Mouse (Mus musculus): ENCODE data around the gene Stk32b. TPM values are rescaled to one million over a fixed set of nuclear protein-coding genes. Genes with fewer than 3 reads are reported as not detected.

The Stk32b gene
- polyA plus RNA-seq, 1 experiment = not detected

- TF ChIP-seq GATA1 (IDR thresholded peaks at IDR 0.05; ENCODE audit: low read length) = no peak
Observed at GRCm38 (mm10) chr5:37599566-37599965, 117.4 kb downstream of the Stk32b start.

GRCm38 (mm10) chr5:37598271-37598670 is 118.7 kb downstream of the Stk32b start:
- no peak for TF ChIP-seq GATA1 (IDR thresholded peaks at IDR 0.05; ENCODE audit: low read length)

GRCm38 (mm10) chr5:37592411-37592810 is 124.6 kb downstream of the Stk32b start:
- no peak for TF ChIP-seq GATA1 (IDR thresholded peaks at IDR 0.05; ENCODE audit: low read length)

GRCm38 (mm10) chr5:37587861-37588260 is 129.1 kb downstream of the Stk32b start:
- no peak for TF ChIP-seq GATA1 (IDR thresholded peaks at IDR 0.05; ENCODE audit: low read length)

- no peak for TF ChIP-seq GATA1 (IDR thresholded peaks at IDR 0.05; ENCODE audit: low read length)
Observed at GRCm38 (mm10) chr5:37586071-37586470, 130.9 kb downstream of the Stk32b start.

- no peak for TF ChIP-seq GATA1 (IDR thresholded peaks at IDR 0.05; ENCODE audit: low read length)
Observed at GRCm38 (mm10) chr5:37575427-37575826, 141.5 kb downstream of the Stk32b start.

- TF ChIP-seq GATA1 (IDR thresholded peaks at IDR 0.05; ENCODE audit: low read length) = no peak
Observed at GRCm38 (mm10) chr5:37557274-37557815, 159.6 kb downstream of the Stk32b start.

GRCm38 (mm10) chr5:37554231-37554630 is 162.7 kb downstream of the Stk32b start:
- TF ChIP-seq GATA1 (IDR thresholded peaks at IDR 0.05; ENCODE audit: low read length) = no peak

GRCm38 (mm10) chr5:37551649-37552048 is 165.3 kb downstream of the Stk32b start:
- no peak for TF ChIP-seq GATA1 (IDR thresholded peaks at IDR 0.05; ENCODE audit: low read length)

- no peak for TF ChIP-seq GATA1 (IDR thresholded peaks at IDR 0.05; ENCODE audit: low read length)
Observed at GRCm38 (mm10) chr5:37535726-37536293, 181.2 kb downstream of the Stk32b start.

GRCm38 (mm10) chr5:37535227-37535626 is 181.7 kb downstream of the Stk32b start:
- no peak for TF ChIP-seq GATA1 (IDR thresholded peaks at IDR 0.05; ENCODE audit: low read length)

GRCm38 (mm10) chr5:37525363-37525762 is 191.6 kb downstream of the Stk32b start:
- no peak for TF ChIP-seq GATA1 (IDR thresholded peaks at IDR 0.05; ENCODE audit: low read length)

- TF ChIP-seq GATA1 (IDR thresholded peaks at IDR 0.05; ENCODE audit: low read length) = no peak
Observed at GRCm38 (mm10) chr5:37520441-37520840, 196.5 kb downstream of the Stk32b start.

- no peak for TF ChIP-seq GATA1 (IDR thresholded peaks at IDR 0.05; ENCODE audit: low read length)
Observed at GRCm38 (mm10) chr5:37512479-37512878, 204.5 kb downstream of the Stk32b start.

GRCm38 (mm10) chr5:37506880-37507519 is 210.0 kb downstream of the Stk32b start:
- no peak for TF ChIP-seq GATA1 (IDR thresholded peaks at IDR 0.05; ENCODE audit: low read length)

GRCm38 (mm10) chr5:37494984-37495476 is 221.9 kb downstream of the Stk32b start:
- TF ChIP-seq GATA1 (IDR thresholded peaks at IDR 0.05; ENCODE audit: low read length) = no peak

Measured in G1E-ER4 (cell line).